ENCODE assay signal across 8 mouse cellular contexts in genomic region chr9:56994286-56995197, GRCm38 (mm10). TPM values are rescaled to one million over a fixed set of nuclear protein-coding genes. Genes with fewer than 3 reads are reported as not detected.
DNase-seq lines count a peak whose midpoint lies in the region; ATAC-seq and TF ChIP-seq lines count a peak whose summit lies in the region.

TSS of gene Ptpn9 (plus strand) at chr9:56994923.

- peak within 1 kb of the TSS; percentile 99 for H3K27ac ChIP-seq in heart, embryonic 10.5 days
- H3K27ac ChIP-seq in kidney, embryonic 14.5 days (ENCODE audit: low read depth, low read length) = peak within 1 kb of the TSS; percentile 98
- H3K27ac ChIP-seq in limb, embryonic 15.5 days = peak within 1 kb of the TSS; percentile 97
- peak within 1 kb of the TSS; percentile 89 for H3K27ac ChIP-seq in midbrain, postnatal 0 days (ENCODE audit: low read depth, low read length)

- TF ChIP-seq CTCF in C2C12 (IDR thresholded peaks at IDR 0.05; ENCODE audit: control insufficient read depth, insufficient read depth, insufficient read length) = peak; percentile 52
- peak; percentile 51; the same call in 1 of the 2 replicates for TF ChIP-seq CTCF in brain, embryonic 14.5 days (IDR thresholded peaks at IDR 0.05; ENCODE audit: borderline replicate concordance, extremely low read depth, insufficient read depth, insufficient read length)
- TF ChIP-seq CTCF in midbrain, postnatal 0 days (IDR thresholded peaks at IDR 0.05) = peak; percentile 73

- ATAC-seq in erythroblast, adult 5-6 weeks (replicated peaks; ENCODE audit: low FRiP score, poor library complexity, severe bottlenecking) = peak; percentile 60
- ATAC-seq in kidney, embryonic 14.5 days (ENCODE audit: low FRiP score, low TSS enrichment) = peak; percentile 95
- peak; percentile 85 for ATAC-seq in limb, embryonic 15.5 days (ENCODE audit: insufficient number of reproducible peaks, low FRiP score, low TSS enrichment, low read depth)
- peak; percentile 93 for ATAC-seq in midbrain, postnatal 0 days (ENCODE audit: low FRiP score)

- 0 out of 2 replicates have a peak, but pooled peaks cover 14% of the 10 kb centered on the region for H3K4me1 ChIP-seq in heart, embryonic 10.5 days
- peaks cover 3% of the 10 kb centered on the region; the same call in 1 of the 2 replicates for H3K4me1 ChIP-seq in kidney, embryonic 14.5 days (ENCODE audit: control insufficient read depth, insufficient read depth, low read length)
- H3K4me1 ChIP-seq in limb, embryonic 15.5 days = peaks cover 5% of the 10 kb centered on the region; the same call in 1 of the 2 replicates
- no peaks in the 10 kb centered on the region for H3K4me1 ChIP-seq in midbrain, postnatal 0 days (ENCODE audit: insufficient read depth, low read length)

- WGBS in heart, embryonic 10.5 days = 3% methylated on average over 61 of the region's 62 CpGs
- WGBS in kidney, embryonic 14.5 days = 2% methylated on average over 62 of the region's 62 CpGs
- WGBS in limb, embryonic 15.5 days = 3% methylated on average over 61 of the region's 62 CpGs
- 2% methylated on average over 61 of the region's 62 CpGs for WGBS in midbrain, postnatal 0 days

- no peaks in the 10 kb centered on the region for H3K9me3 ChIP-seq in heart, embryonic 10.5 days
- no peaks in the 10 kb centered on the region for H3K9me3 ChIP-seq in kidney, embryonic 14.5 days (ENCODE audit: control insufficient read depth, low read length)
- no peaks in the 10 kb centered on the region for H3K9me3 ChIP-seq in limb, embryonic 15.5 days
- no peaks in the 10 kb centered on the region for H3K9me3 ChIP-seq in midbrain, postnatal 0 days (ENCODE audit: low read length)

- peak; percentile 96 for DNase-seq in brain, embryonic 14.5 days (ENCODE audit: low read depth)
- DNase-seq in heart, embryonic 10.5 days (ENCODE audit: low spot score) = peak; percentile 95
- peak; percentile 90 for DNase-seq in midbrain, postnatal 0 days (ENCODE audit: low spot score)
- DNase-seq in splenic B cell, adult 2 months (ENCODE audit: low read depth, low spot score) = peak; percentile 78

- peak within 1 kb of the TSS; percentile 98 for H3K9ac ChIP-seq in kidney, embryonic 14.5 days (ENCODE audit: low read depth, low read length)
- peak within 1 kb of the TSS; percentile 98 for H3K9ac ChIP-seq in limb, embryonic 15.5 days
- H3K9ac ChIP-seq in midbrain, postnatal 0 days (replicated peaks; ENCODE audit: low read length, poor library complexity, severe bottlenecking) = peak within 1 kb of the TSS; percentile 98

- no peaks in the 10 kb centered on the region for H3K27me3 ChIP-seq in C2C12 (ENCODE audit: control insufficient read depth, insufficient read depth, insufficient read length)
- H3K27me3 ChIP-seq in heart, embryonic 10.5 days (ENCODE audit: insufficient read depth, poor library complexity, severe bottlenecking) = no peaks in the 10 kb centered on the region
- H3K27me3 ChIP-seq in kidney, embryonic 14.5 days (ENCODE audit: control insufficient read depth, insufficient read depth, low read length) = no peaks in the 10 kb centered on the region
- no peaks in the 10 kb centered on the region for H3K27me3 ChIP-seq in limb, embryonic 15.5 days
- no peaks in the 10 kb centered on the region for H3K27me3 ChIP-seq in midbrain, postnatal 0 days (ENCODE audit: insufficient read depth, low read length)
- H3K27me3 ChIP-seq in splenic B cell, adult 2 months (ENCODE audit: control insufficient read depth, insufficient read depth, low read length, poor library complexity, severe bottlenecking) = no peaks in the 10 kb centered on the region

- peak; percentile 81 for TF ChIP-seq POLR2A in brain, embryonic 14.5 days (IDR thresholded peaks at IDR 0.05; ENCODE audit: borderline replicate concordance, extremely low read depth, insufficient read depth, insufficient read length, poor library complexity, severe bottlenecking)

- H3ac ChIP-seq in C2C12 (ENCODE audit: control insufficient read depth, insufficient read length, low read depth) = peak within 1 kb of the TSS; percentile 97

- H3K4me3 ChIP-seq in C2C12 (ENCODE audit: insufficient read depth, poor library complexity, severe bottlenecking) = peak within 1 kb of the TSS; percentile 61
- peak within 1 kb of the TSS; percentile 95 for H3K4me3 ChIP-seq in heart, embryonic 10.5 days
- peak within 1 kb of the TSS; percentile 93 for H3K4me3 ChIP-seq in kidney, embryonic 14.5 days (ENCODE audit: low read length)
- peak within 1 kb of the TSS; percentile 88 for H3K4me3 ChIP-seq in limb, embryonic 15.5 days
- peak within 1 kb of the TSS; percentile 72 for H3K4me3 ChIP-seq in midbrain, postnatal 0 days (ENCODE audit: low read depth, low read length)

- peak within 1 kb of the TSS; percentile 79 for H3K4me2 ChIP-seq in kidney, embryonic 14.5 days (replicated peaks; ENCODE audit: low read depth, low read length)
- H3K4me2 ChIP-seq in limb, embryonic 15.5 days = peak within 1 kb of the TSS; percentile 61
- peak within 1 kb of the TSS; percentile 57 for H3K4me2 ChIP-seq in midbrain, postnatal 0 days (ENCODE audit: low read depth, low read length, poor library complexity, severe bottlenecking)

- H3K36me3 ChIP-seq in C2C12 (ENCODE audit: control insufficient read depth, insufficient read depth) = no peaks in the 10 kb centered on the region
- H3K36me3 ChIP-seq in heart, embryonic 10.5 days = 0 out of 2 replicates have a peak, but pooled peaks cover 2% of the 10 kb centered on the region
- no peaks in the 10 kb centered on the region for H3K36me3 ChIP-seq in kidney, embryonic 14.5 days (ENCODE audit: control insufficient read depth, insufficient read depth, low read length)
- no peaks in the 10 kb centered on the region for H3K36me3 ChIP-seq in limb, embryonic 15.5 days
- H3K36me3 ChIP-seq in midbrain, postnatal 0 days (ENCODE audit: insufficient read depth, low read length) = no peaks in the 10 kb centered on the region; the same call in 1 of the 2 replicates
- H3K36me3 ChIP-seq in splenic B cell, adult 2 months (ENCODE audit: control insufficient read depth, insufficient read depth, low read length, poor library complexity, severe bottlenecking) = no peaks in the 10 kb centered on the region

- peaks cover 45% of the 10 kb centered on the region for H3K79me2 ChIP-seq in C2C12 (ENCODE audit: control insufficient read depth, insufficient read depth)

- peaks cover 28% of the 10 kb centered on the region for H3K79me3 ChIP-seq in C2C12 (ENCODE audit: low read depth)

TF ChIP-seq in C2C12, 6 proteins besides CTCF, POLR2A, EP300 and RAD21:
- TF ChIP-seq FOSL1 (IDR thresholded peaks at IDR 0.05; ENCODE audit: insufficient read depth, low read length, poor library complexity, severe bottlenecking) (no peak), CEBPB (IDR thresholded peaks at IDR 0.05; ENCODE audit: low read depth) (no peak), MYOG (IDR thresholded peaks at IDR 0.05; ENCODE audit: control insufficient read depth, extremely low read depth, insufficient read length) (no peak), USF1 (IDR thresholded peaks at IDR 0.05; ENCODE audit: low read depth) (no peak), MAX (IDR thresholded peaks at IDR 0.05) (no peak), MYOD1 (IDR thresholded peaks at IDR 0.05; ENCODE audit: control insufficient read depth, insufficient read length, low read depth) (no peak)

RNA-seq across cellular contexts. Expression of gene Ptpn9, which starts in this region (rescaled TPM):
- 22.2 TPM for polyA plus RNA-seq in C2C12 (2012; fragmentation: generic; extraction: Trizol)
- polyA plus RNA-seq in brain, embryonic 14.5 days (2012; rRNA removed) = 43.9 and 47.6 TPM in 2 replicates
- total RNA-seq in erythroblast, adult 5-6 weeks (2015; ENCODE audit: low replicate concordance) = 5.0 and 8.6 TPM in 2 replicates
- 2.4 and 3.1 TPM in 2 replicates for total RNA-seq in erythroblast, adult 5-6 weeks (2017; ENCODE audit: low replicate concordance)
- polyA plus RNA-seq in heart, embryonic 10.5 days (2016; fragmentation: Nextera tagmentation; extraction: Ambion mirVana) = 15.6 and 23.4 TPM in 2 replicates
- polyA plus RNA-seq in kidney, embryonic 14.5 days (2014; fragmentation: Nextera tagmentation; extraction: Ambion mirVana) = 27.3 and 40.0 TPM in 2 replicates
- 18.1 and 22.9 TPM in 2 replicates for polyA plus RNA-seq in limb, embryonic 15.5 days (2015; fragmentation: Nextera tagmentation; extraction: Ambion mirVana)
- 44.4 and 52.2 TPM in 2 replicates for total RNA-seq in midbrain, postnatal 0 days (2014; rRNA removed)
- polyA plus RNA-seq in midbrain, postnatal 0 days (2015; fragmentation: Nextera tagmentation; extraction: Ambion mirVana) = 20.5 and 21.5 TPM in 2 replicates

Comparison
In these comparisons a context has a peak if more than half of its experiments do, and no peak if none do; other contexts are left out.
1. Peak in every context shown above with its lines: DNase-seq, ATAC-seq, H3K4me3 ChIP-seq and H3K27ac ChIP-seq.